Mouse (Mus musculus) liver, adult 2 months (tissue): ENCODE measurements at regions not wholly inside any gene's neighbourhood (a gene's known extent, or its start where the extent isn't known, plus 50 kb on each side); places are given as distances from the start of the nearest gene placed in this dataset.

Experiments used
- CTCF ChIP-seq: fragments of 200-500 bp; IDR thresholded peaks from 2 replicates; pipeline ENCODE4 v1.5.1; 2011; ENCODE audit warnings: low read depth, low read length, control low read depth
- POLR2A ChIP-seq: fragments of 200-500 bp; IDR thresholded peaks from 2 replicates; pipeline ENCODE4 v1.6.1; 2011; ENCODE audit warnings: low read length, control low read depth; ENCODE audit not compliant: insufficient read depth; ENCODE audit errors: extremely low read depth

- TF ChIP-seq POLR2A: no peak
- no peak for TF ChIP-seq CTCF
Observed at GRCm38 (mm10) chr6:99909459-99909858, 183.3 kb upstream of the Prok2 start.
